Mouse (Mus musculus) spleen, adult 2 months (tissue): ENCODE data around the gene Ccdc174.

Experiments used
- CTCF ChIP-seq: fragments of 200-500 bp; IDR thresholded peaks from 2 replicates; pipeline ENCODE4 v1.5.1; 2011; ENCODE audit warnings: mild to moderate bottlenecking, inconsistent platforms; ENCODE audit not compliant: insufficient read depth, insufficient read length, insufficient replicate concordance; ENCODE audit errors: extremely low read depth
- POLR2A ChIP-seq: fragments of 200-500 bp; IDR thresholded peaks from 2 replicates; pipeline ENCODE4 v1.6.1; 2011; ENCODE audit warnings: low read depth, low read length, inconsistent platforms

DNA sequence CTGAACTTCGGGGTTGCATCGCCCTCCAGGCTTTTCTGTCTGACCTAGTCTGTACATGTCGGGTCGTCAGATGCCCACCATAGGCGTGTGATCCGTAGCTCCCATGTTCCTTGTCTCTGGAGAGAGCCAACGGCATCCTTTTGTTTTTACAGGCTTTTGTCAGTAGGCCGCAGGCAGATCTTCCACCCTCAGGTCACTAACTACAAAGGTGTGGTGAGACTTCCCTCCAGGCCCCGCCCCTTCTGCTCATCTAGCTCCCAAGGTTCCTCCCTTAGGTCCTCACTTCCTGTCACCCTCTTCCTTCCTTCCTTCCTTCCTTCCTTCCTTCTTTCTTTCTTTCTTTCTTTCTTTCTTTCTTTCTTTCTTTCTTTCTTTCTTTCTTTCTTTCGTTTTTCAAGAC lies 36.2 kb downstream of the Ccdc174 start:
- TF ChIP-seq POLR2A (no peak), CTCF (no peak)
